Mouse (Mus musculus) myocyte (in vitro differentiated cells): ENCODE results near the gene Irak2. TPM values are rescaled to one million over a fixed set of nuclear protein-coding genes. Genes with fewer than 3 reads are reported as not detected.

Source experiments
- H3K27me3 ChIP-seq: one replicate; pipeline ENCODE4 v1.6.1; 2011; ENCODE audit not compliant: control insufficient read depth, insufficient read depth, insufficient read length
- H3K36me3 ChIP-seq: one replicate; pipeline ENCODE4 v1.6.1; 2011; ENCODE audit not compliant: control insufficient read depth, insufficient read depth
- H3K4me2 ChIP-seq: one replicate; pipeline ENCODE4 v1.6.1; 2011; ENCODE audit warnings: low read depth, control low read depth
- H3K4me3 ChIP-seq: one replicate; pipeline ENCODE4 v1.5.1; 2011; ENCODE audit warnings: mild to moderate bottlenecking, control low read depth, moderate library complexity
- H3K79me2 ChIP-seq: one replicate; pipeline ENCODE4 v1.6.1; 2011; ENCODE audit not compliant: control insufficient read depth, insufficient read depth
- H3ac ChIP-seq: one replicate; pipeline ENCODE4 v1.6.1; 2011; ENCODE audit not compliant: control insufficient read depth, insufficient read length
- CEBPB ChIP-seq: IDR thresholded peaks from 2 replicates; pipeline ENCODE4 v1.6.1; 2011; ENCODE audit warnings: mild to moderate bottlenecking, moderate library complexity; ENCODE audit not compliant: poor library complexity, insufficient read depth, severe bottlenecking
- E2F4 ChIP-seq: IDR thresholded peaks from one replicate; pipeline ENCODE4 v1.6.1; 2011; ENCODE audit warnings: mild to moderate bottlenecking, control low read depth, moderate library complexity; ENCODE audit not compliant: insufficient read depth
- MAX ChIP-seq: IDR thresholded peaks from one replicate; pipeline ENCODE4 v1.6.1; 2011; ENCODE audit warnings: low read depth, mild to moderate bottlenecking, control low read depth
- MYOD1 ChIP-seq, 3 experiments: IDR thresholded peaks; one replicate each; pipeline ENCODE4 v1.6.1; 2011; ENCODE audit warnings: control low read depth in 2 of 3, low read depth in 2 of 3, mild to moderate bottlenecking in 2 of 3, moderate library complexity in 1 of 3; ENCODE audit not compliant: insufficient read length in 2 of 3, control insufficient read depth in 1 of 3
- MYOG ChIP-seq, 3 experiments: IDR thresholded peaks; one replicate each; pipeline ENCODE4 v1.6.1; 2011; ENCODE audit warnings: control low read depth in 2 of 3, low read depth in 2 of 3, mild to moderate bottlenecking in 2 of 3; ENCODE audit not compliant: insufficient read length in 2 of 3, control insufficient read depth in 1 of 3, insufficient read depth in 1 of 3
- POLR2A ChIP-seq: IDR thresholded peaks from one replicate; pipeline ENCODE4 v1.6.1; 2011; ENCODE audit warnings: low read depth, mild to moderate bottlenecking, control low read depth, moderate library complexity; ENCODE audit not compliant: insufficient read length
- POLR2AphosphoS2 ChIP-seq: IDR thresholded peaks from one replicate; pipeline ENCODE4 v1.6.1; 2011; ENCODE audit warnings: low read depth, control low read depth; ENCODE audit not compliant: insufficient read length
- REST ChIP-seq: IDR thresholded peaks from one replicate; pipeline ENCODE4 v1.6.1; 2011; ENCODE audit warnings: mild to moderate bottlenecking, control low read depth, moderate library complexity; ENCODE audit not compliant: insufficient read depth, insufficient read length
- SRF ChIP-seq: IDR thresholded peaks from one replicate; pipeline ENCODE4 v1.6.1; 2011; ENCODE audit warnings: low read depth; ENCODE audit not compliant: control insufficient read depth, insufficient read length
- TCF12 ChIP-seq: IDR thresholded peaks from one replicate; pipeline ENCODE4 v1.6.1; 2011; ENCODE audit warnings: mild to moderate bottlenecking, control low read depth; ENCODE audit not compliant: poor library complexity, insufficient read depth, severe bottlenecking
- TCF3 ChIP-seq: IDR thresholded peaks from one replicate; pipeline ENCODE4 v1.6.1; 2011; ENCODE audit warnings: low read depth, control low read depth; ENCODE audit not compliant: insufficient read length
- USF1 ChIP-seq: IDR thresholded peaks from one replicate; pipeline ENCODE4 v1.6.1; 2011; ENCODE audit warnings: low read depth, mild to moderate bottlenecking, control low read depth, moderate library complexity
- polyA plus RNA-seq: library from polyadenylated mRNA; unstranded; fragments of >200 nt; fragmentation: generic; extraction: Trizol; gene quantifications from one replicate; pipeline ENCODE4 v1.2.1, GENCODE M21; 2012; ENCODE audit warnings: missing spikeins

The Irak2 gene
- polyA plus RNA-seq, 1 experiment: 17.0 TPM

- Histone ChIP-seq H3K36me3 (no peaks in the 10 kb centered on the region), H3K79me2 (no peaks in the 10 kb centered on the region), H3K4me2 (no peak overlapping the region), H3K27me3 (no peaks in the 10 kb centered on the region), H3ac (no peak overlapping the region), H3K4me3 (no peak overlapping the region)
- peak in 1 of 3 experiments; percentile 11 for TF ChIP-seq MYOG (IDR thresholded peaks at IDR 0.05; ENCODE audit: control insufficient read depth in 1 of 3, insufficient read depth in 1 of 3, insufficient read length in 2 of 3, low read depth in 2 of 3)
- TF ChIP-seq CEBPB: peak; percentile 88
- TF ChIP-seq MAX: no peak
Measured at GRCm38 (mm10) chr6:113679993-113680566, 41.8 kb downstream of the Irak2 start.

- no peaks in the 10 kb centered on the region for H3K27me3 ChIP-seq
- H3K4me2 ChIP-seq: no peak overlapping the region
- no peak overlapping the region for H3K4me3 ChIP-seq
- TF ChIP-seq TCF12: no peak
- TF ChIP-seq E2F4: no peak
- TF ChIP-seq REST: no peak
- TF ChIP-seq MAX: no peak
- TF ChIP-seq MYOG (IDR thresholded peaks at IDR 0.05; ENCODE audit: control insufficient read depth in 1 of 3, insufficient read depth in 1 of 3, insufficient read length in 2 of 3, low read depth in 2 of 3): no peak
- peak; percentile 18 for TF ChIP-seq USF1
- H3K36me3 ChIP-seq: no peaks in the 10 kb centered on the region
- no peaks in the 10 kb centered on the region for H3K79me2 ChIP-seq
- no peak overlapping the region for H3ac ChIP-seq
Measured at GRCm38 (mm10) chr6:113681271-113681670, 43.0 kb downstream of the Irak2 start.

- Histone ChIP-seq H3K36me3 (no peaks in the 10 kb centered on the region), H3K79me2 (no peaks in the 10 kb centered on the region), H3K4me3 (no peak overlapping the region), H3K4me2 (no peak overlapping the region), H3ac (no peak overlapping the region), H3K27me3 (no peaks in the 10 kb centered on the region)
- TF ChIP-seq CEBPB: no peak
- TF ChIP-seq MYOG (IDR thresholded peaks at IDR 0.05; ENCODE audit: control insufficient read depth in 1 of 3, insufficient read depth in 1 of 3, insufficient read length in 2 of 3, low read depth in 2 of 3): no peak
- TF ChIP-seq POLR2A: no peak
- TF ChIP-seq TCF3: no peak
- TF ChIP-seq MYOD1 (IDR thresholded peaks at IDR 0.05; ENCODE audit: control insufficient read depth in 1 of 3, insufficient read length in 2 of 3, low read depth in 2 of 3): no peak
- no peak for TF ChIP-seq MAX
- no peak for TF ChIP-seq TCF12
- no peak for TF ChIP-seq E2F4
- TF ChIP-seq SRF: no peak
Measured at GRCm38 (mm10) chr6:113683081-113683825, 45.0 kb downstream of the Irak2 start.

GRCm38 (mm10) chr6:113686551-113687125 is 48.4 kb downstream of the Irak2 start:
- TF ChIP-seq USF1: no peak
- TF ChIP-seq POLR2A: no peak
- no peak for TF ChIP-seq REST
- no peak for TF ChIP-seq POLR2AphosphoS2
- no peak for TF ChIP-seq SRF
- TF ChIP-seq TCF12: no peak
- TF ChIP-seq MYOD1 (IDR thresholded peaks at IDR 0.05; ENCODE audit: control insufficient read depth in 1 of 3, insufficient read length in 2 of 3, low read depth in 2 of 3): no peak
- no peak for TF ChIP-seq MAX
- TF ChIP-seq MYOG (IDR thresholded peaks at IDR 0.05; ENCODE audit: control insufficient read depth in 1 of 3, insufficient read depth in 1 of 3, insufficient read length in 2 of 3, low read depth in 2 of 3): no peak
- TF ChIP-seq CEBPB: no peak
- TF ChIP-seq TCF3: no peak
- no peak for TF ChIP-seq E2F4
- Histone ChIP-seq H3K79me2 (peaks cover 4% of the 10 kb centered on the region), H3K4me2 (no peak overlapping the region), H3K4me3 (no peak overlapping the region), H3K27me3 (no peaks in the 10 kb centered on the region), H3K36me3 (no peaks in the 10 kb centered on the region), H3ac (no peak overlapping the region)

GRCm38 (mm10) chr6:113690008-113690399 is 51.7 kb downstream of the Irak2 start:
- Histone ChIP-seq H3K4me2 (peak overlapping the region; percentile 81), H3K79me2 (peaks cover 23% of the 10 kb centered on the region), H3K4me3 (peak overlapping the region; percentile 19)

More at GRCm38 (mm10) chr6:113690008-113690399, 51.7 kb downstream of the Irak2 start:
- TF ChIP-seq USF1 (peak; percentile 20), POLR2A (no peak)
- H3K27me3 ChIP-seq: no peaks in the 10 kb centered on the region
- H3ac ChIP-seq: no peak overlapping the region
- no peaks in the 10 kb centered on the region for H3K36me3 ChIP-seq
